Mouse (Mus musculus) thymus, adult 2 months (tissue): Measurements from ENCODE around the gene 2610002M06Rik.

Source experiments
- CTCF ChIP-seq: fragments of 200-500 bp; IDR thresholded peaks from 2 replicates; pipeline ENCODE4 v1.5.1; 2012; ENCODE audit warnings: mild to moderate bottlenecking, control low read depth, low read length, moderate library complexity, borderline replicate concordance; ENCODE audit not compliant: control insufficient read depth, poor library complexity, insufficient read depth; ENCODE audit errors: extremely low read depth
- POLR2A ChIP-seq: fragments of 200-500 bp; IDR thresholded peaks from 2 replicates; pipeline ENCODE4 v1.6.1; 2012; ENCODE audit warnings: mild to moderate bottlenecking, low read length, control low read depth, moderate library complexity; ENCODE audit not compliant: control insufficient read depth, poor library complexity, insufficient read depth; ENCODE audit errors: extremely low read depth

DNA sequence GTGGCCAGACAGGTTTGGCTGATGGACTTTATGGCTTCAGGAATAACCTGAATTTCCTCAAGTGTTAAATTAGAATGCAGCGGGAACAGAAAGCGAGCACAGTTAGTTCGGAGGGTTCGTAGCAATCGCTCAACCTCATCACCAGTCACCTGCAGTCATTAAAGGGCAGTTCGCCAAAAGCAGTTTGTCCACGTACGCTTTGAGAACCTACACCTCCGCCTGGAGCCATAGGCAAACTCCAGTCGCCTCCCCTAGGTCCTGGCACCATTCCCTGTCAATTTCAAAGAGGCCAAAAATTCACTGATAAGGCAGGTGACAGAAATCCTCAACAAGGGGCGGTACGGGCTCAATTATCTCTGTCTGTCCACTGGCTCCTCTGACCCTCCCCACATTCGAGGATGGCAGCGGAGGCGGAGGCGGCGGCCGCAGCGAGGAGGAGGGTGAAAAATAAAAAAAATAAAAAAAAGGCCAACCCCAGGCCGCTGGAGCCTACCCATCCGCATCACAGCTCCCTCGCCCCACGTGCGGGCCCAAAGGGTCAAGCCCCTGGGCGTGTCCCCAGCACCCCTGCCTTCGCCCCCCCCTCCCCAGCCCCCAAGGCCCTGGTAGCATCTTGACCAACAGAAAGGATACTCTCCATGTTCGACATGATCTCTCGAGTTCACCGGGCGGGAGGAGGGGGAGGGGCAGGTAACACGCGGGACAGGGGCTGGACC is 474 bp downstream of the 2610002M06Rik start:
- TF ChIP-seq POLR2A (no peak), CTCF (no peak)
